Mouse (Mus musculus): ENCODE data around the gene Armc2.

DNA sequence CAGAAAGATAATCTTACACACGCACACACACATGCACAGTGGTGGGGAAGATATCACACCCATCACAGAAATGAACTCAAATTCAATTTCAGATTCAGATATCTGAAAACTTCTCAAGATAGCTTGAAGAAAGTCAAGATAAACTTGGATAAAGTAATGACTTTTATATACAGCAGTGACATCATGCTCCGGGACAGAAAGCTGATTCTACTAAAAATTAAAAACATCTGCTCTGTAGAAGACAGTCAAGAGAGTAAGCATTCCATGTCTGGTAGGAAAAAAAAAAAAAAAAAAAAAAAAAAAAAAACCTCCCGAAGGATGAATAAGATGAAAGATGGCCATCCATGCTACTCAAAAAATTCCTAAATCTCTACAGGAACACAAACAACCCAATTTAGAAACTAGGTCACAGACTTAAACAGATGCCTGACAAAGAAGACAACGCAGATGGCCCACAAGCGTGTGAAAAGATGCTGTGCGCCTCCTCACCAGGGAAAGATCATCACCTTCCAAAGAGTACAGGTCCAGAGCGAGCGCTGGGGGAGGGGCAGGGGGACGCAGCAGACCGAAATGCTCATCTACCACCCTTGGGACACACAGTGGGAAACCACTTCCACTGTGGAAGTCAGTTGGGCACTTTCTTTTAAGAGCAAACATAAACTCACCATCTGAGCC lies 7.3 kb downstream of the Armc2 start:
- TF ChIP-seq POLR2A (IDR thresholded peaks at IDR 0.05; ENCODE audit: insufficient read depth, low read length) (no peak), CTCF (IDR thresholded peaks at IDR 0.05; ENCODE audit: low read depth, low read length) (no peak), EP300 (IDR thresholded peaks at IDR 0.05; ENCODE audit: insufficient read depth, low read depth, low read length) (no peak)
